Mouse (Mus musculus) G1E (cell line): ENCODE results near the gene Ccdc61.

Experiments
- CTCF ChIP-seq: IDR thresholded peaks from 2 replicates; pipeline ENCODE4 v1.5.1; 2012; ENCODE audit warnings: low read depth, low read length, inconsistent platforms, mixed read lengths
- GATA1 ChIP-seq: IDR thresholded peaks from 2 replicates; pipeline ENCODE4 v1.6.1; 2012; ENCODE audit warnings: borderline replicate concordance, low read length, inconsistent platforms, mixed read lengths
- GATA2 ChIP-seq: IDR thresholded peaks from 2 replicates; pipeline ENCODE4 v1.6.1; 2012; ENCODE audit warnings: low read depth, low read length, inconsistent platforms, borderline replicate concordance
- POLR2AphosphoS5 ChIP-seq: IDR thresholded peaks from 2 replicates; pipeline ENCODE4 v1.6.1; 2012; ENCODE audit warnings: low read depth, low read length, inconsistent platforms; ENCODE audit not compliant: insufficient replicate concordance
- TAL1 ChIP-seq: conservative IDR thresholded peaks from 2 replicates; pipeline ENCODE4 v1.6.1; 2012; ENCODE audit warnings: low read depth, low read length, inconsistent platforms, mixed read lengths

GRCm38 (mm10) chr7:18886963-18887362, 23.3 kb downstream of the Ccdc61 start:
- no peak for TF ChIP-seq CTCF
- TF ChIP-seq POLR2AphosphoS5, result no peak
- no peak for TF ChIP-seq TAL1
- no peak for TF ChIP-seq GATA1
- TF ChIP-seq GATA2, result no peak
